Mouse (Mus musculus): ENCODE measurements around the gene Lypd6b. TPM values are rescaled to one million over a fixed set of nuclear protein-coding genes. Genes with fewer than 3 reads are reported as not detected.

The Lypd6b gene
- polyA plus RNA-seq, 2 experiments = 0.02 TPM; not detected in 1

DNA sequence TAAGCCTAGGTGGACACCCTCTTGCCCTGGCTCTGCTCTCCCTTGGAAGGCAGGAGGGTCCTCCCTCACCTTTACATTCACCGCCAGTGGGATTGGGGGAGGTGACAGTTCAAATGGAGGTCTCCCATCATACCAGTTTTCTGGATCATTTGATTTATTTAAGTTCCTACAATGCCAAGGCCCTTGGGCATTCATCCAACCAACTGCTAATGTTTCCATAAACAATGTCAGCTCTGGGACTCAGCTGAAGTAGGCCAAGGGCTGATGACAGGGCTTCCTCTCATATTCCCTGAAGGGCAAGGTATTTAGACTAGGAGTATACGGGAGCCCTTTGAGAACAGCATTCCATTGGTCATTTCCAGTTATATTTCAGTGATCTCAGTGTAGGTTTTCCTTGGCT, 170.0 kb downstream of the Lypd6b start:
- DNase-seq (ENCODE audit: low read depth in 3 of 3, low spot score in 3 of 3) = no peak
- TF ChIP-seq CTCF (IDR thresholded peaks at IDR 0.05; ENCODE audit: low read depth) = no peak
- Histone ChIP-seq H3K27ac (no peak overlapping the region), H3K4me3 (ENCODE audit: insufficient read depth in 1 of 2, low read depth in 2 of 2, low read length in 2 of 2) (no peak overlapping the region), H3K4me2 (ENCODE audit: low read depth) (no peak overlapping the region), H3K9me3 (ENCODE audit: control insufficient read depth, low read length) (no peaks in the 10 kb centered on the region), H3K9ac (replicated peaks) (no peak overlapping the region), H3K4me1 (replicated peaks; ENCODE audit: control insufficient read depth in 2 of 2, insufficient read depth in 2 of 2, low read length in 1 of 2) (no peaks in the 10 kb centered on the region), H3K27me3 (ENCODE audit: control insufficient read depth, insufficient read depth, low read length) (no peaks in the 10 kb centered on the region), H3K36me3 (replicated peaks; ENCODE audit: control insufficient read depth, insufficient read depth, low read depth) (no peaks in the 10 kb centered on the region)
- no peak for ATAC-seq (ENCODE audit: insufficient read depth)
- 69% methylated on average over 2 of the region's 2 CpGs for WGBS (ENCODE audit: insufficient replicate concordance)

- Histone ChIP-seq H3K4me1 (replicated peaks; ENCODE audit: control insufficient read depth in 2 of 2, insufficient read depth in 2 of 2, low read length in 1 of 2) (no peaks in the 10 kb centered on the region), H3K4me2 (ENCODE audit: low read depth) (no peak overlapping the region), H3K4me3 (ENCODE audit: insufficient read depth in 1 of 2, low read depth in 2 of 2, low read length in 2 of 2) (no peak overlapping the region), H3K9me3 (ENCODE audit: control insufficient read depth, low read length) (no peaks in the 10 kb centered on the region), H3K27me3 (ENCODE audit: control insufficient read depth, insufficient read depth, low read length) (no peaks in the 10 kb centered on the region), H3K36me3 (replicated peaks; ENCODE audit: control insufficient read depth, insufficient read depth, low read depth) (no peaks in the 10 kb centered on the region), H3K9ac (replicated peaks) (no peak overlapping the region), H3K27ac (no peak overlapping the region)
- 46% methylated on average over 2 of the region's 2 CpGs for WGBS (ENCODE audit: insufficient replicate concordance)
- ATAC-seq (ENCODE audit: insufficient read depth) (no peak), DNase-seq (ENCODE audit: low read depth in 3 of 3, low spot score in 3 of 3) (no peak)
- TF ChIP-seq EP300 (IDR thresholded peaks at IDR 0.05; ENCODE audit: low read depth) = no peak
- no peak for TF ChIP-seq CTCF (IDR thresholded peaks at IDR 0.05; ENCODE audit: low read depth)
Measured at GRCm38 (mm10) chr2:49961991-49962390, 174.5 kb downstream of the Lypd6b start.

- H3K36me3 ChIP-seq (replicated peaks; ENCODE audit: control insufficient read depth, insufficient read depth, low read depth) = no peaks in the 10 kb centered on the region
- TF ChIP-seq CTCF (IDR thresholded peaks at IDR 0.05; ENCODE audit: low read depth) (no peak), EP300 (IDR thresholded peaks at IDR 0.05; ENCODE audit: low read depth) (no peak)
Measured at GRCm38 (mm10) chr2:49964899-49965298, 177.4 kb downstream of the Lypd6b start.

GRCm38 (mm10) chr2:49967748-49968147, 180.3 kb downstream of the Lypd6b start:
- no peak overlapping the region for H3K27ac ChIP-seq
- 47% methylated on average over 3 of the region's 3 CpGs for WGBS (ENCODE audit: insufficient replicate concordance)
- no peaks in the 10 kb centered on the region for H3K9me3 ChIP-seq (ENCODE audit: control insufficient read depth, low read length)
- no peaks in the 10 kb centered on the region for H3K27me3 ChIP-seq (ENCODE audit: control insufficient read depth, insufficient read depth, low read length)
- H3K4me2 ChIP-seq (ENCODE audit: low read depth) = no peak overlapping the region
- no peak for DNase-seq (ENCODE audit: low read depth in 3 of 3, low spot score in 3 of 3)
- H3K36me3 ChIP-seq (replicated peaks; ENCODE audit: control insufficient read depth, insufficient read depth, low read depth) = no peaks in the 10 kb centered on the region
- no peak overlapping the region for H3K4me3 ChIP-seq (ENCODE audit: insufficient read depth in 1 of 2, low read depth in 2 of 2, low read length in 2 of 2)
- no peaks in the 10 kb centered on the region for H3K4me1 ChIP-seq (replicated peaks; ENCODE audit: control insufficient read depth in 2 of 2, insufficient read depth in 2 of 2, low read length in 1 of 2)
- TF ChIP-seq EP300 (IDR thresholded peaks at IDR 0.05; ENCODE audit: low read depth) = no peak
- TF ChIP-seq CTCF (IDR thresholded peaks at IDR 0.05; ENCODE audit: low read depth) = no peak
- H3K9ac ChIP-seq (replicated peaks) = no peak overlapping the region
- ATAC-seq (ENCODE audit: insufficient read depth) = no peak

More at GRCm38 (mm10) chr2:49964899-49965298, 177.4 kb downstream of the Lypd6b start:
- no peak overlapping the region for H3K9ac ChIP-seq (replicated peaks)
- 37% methylated on average over 3 of the region's 3 CpGs for WGBS (ENCODE audit: insufficient replicate concordance)
- no peak overlapping the region for H3K27ac ChIP-seq
- H3K4me3 ChIP-seq (ENCODE audit: insufficient read depth in 1 of 2, low read depth in 2 of 2, low read length in 2 of 2) = no peak overlapping the region
- no peaks in the 10 kb centered on the region for H3K27me3 ChIP-seq (ENCODE audit: control insufficient read depth, insufficient read depth, low read length)
- H3K4me2 ChIP-seq (ENCODE audit: low read depth) = no peak overlapping the region
- DNase-seq (ENCODE audit: low read depth in 3 of 3, low spot score in 3 of 3) = no peak
- ATAC-seq (ENCODE audit: insufficient read depth) = no peak
- no peaks in the 10 kb centered on the region for H3K9me3 ChIP-seq (ENCODE audit: control insufficient read depth, low read length)
- no peaks in the 10 kb centered on the region for H3K4me1 ChIP-seq (replicated peaks; ENCODE audit: control insufficient read depth in 2 of 2, insufficient read depth in 2 of 2, low read length in 1 of 2)

- Histone ChIP-seq H3K27me3 (ENCODE audit: control insufficient read depth, insufficient read depth, low read length) (no peaks in the 10 kb centered on the region), H3K4me3 (ENCODE audit: insufficient read depth in 1 of 2, low read depth in 2 of 2, low read length in 2 of 2) (no peak overlapping the region), H3K27ac (no peak overlapping the region), H3K36me3 (replicated peaks; ENCODE audit: control insufficient read depth, insufficient read depth, low read depth) (no peaks in the 10 kb centered on the region), H3K4me2 (ENCODE audit: low read depth) (no peak overlapping the region), H3K4me1 (replicated peaks; ENCODE audit: control insufficient read depth in 2 of 2, insufficient read depth in 2 of 2, low read length in 1 of 2) (no peaks in the 10 kb centered on the region), H3K9ac (replicated peaks) (no peak overlapping the region), H3K9me3 (ENCODE audit: control insufficient read depth, low read length) (no peaks in the 10 kb centered on the region)
- DNase-seq (ENCODE audit: low read depth in 3 of 3, low spot score in 3 of 3) (no peak), ATAC-seq (ENCODE audit: insufficient read depth) (no peak)
- TF ChIP-seq EP300 (IDR thresholded peaks at IDR 0.05; ENCODE audit: low read depth) = no peak
- peak; percentile 23; the same call in 1 of the 2 replicates for TF ChIP-seq CTCF (IDR thresholded peaks at IDR 0.05; ENCODE audit: low read depth)
- WGBS (ENCODE audit: insufficient replicate concordance) = 66% methylated on average over 3 of the region's 3 CpGs
Measured at GRCm38 (mm10) chr2:49970990-49971389, 183.5 kb downstream of the Lypd6b start.

Data from liver, embryonic 14.5 days (tissue).